In the genomic region with DNA sequence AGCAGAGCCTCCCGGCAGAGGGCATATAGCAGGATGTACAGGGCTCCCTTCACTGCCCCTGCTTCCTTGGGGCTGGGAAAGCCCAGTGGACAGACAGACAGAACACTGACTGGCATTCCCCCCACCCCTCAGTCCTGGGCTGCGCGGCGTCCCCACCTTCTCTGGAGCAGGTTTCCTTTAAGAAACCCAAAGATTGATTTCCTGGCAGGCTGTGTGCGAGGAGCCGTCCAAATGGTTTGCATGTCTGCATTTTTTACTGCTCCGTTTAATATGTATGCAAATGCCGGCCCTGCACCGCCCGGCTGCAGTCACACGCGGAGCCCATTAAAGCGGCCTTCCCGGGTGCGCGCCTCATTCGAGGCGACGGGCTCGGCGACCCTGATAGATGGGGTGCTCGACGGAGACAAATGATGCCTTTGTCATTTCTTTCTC, we compare ENCODE assay signal across 9 mouse cellular contexts. TPM values are rescaled to one million over a fixed set of nuclear protein-coding genes. Genes with fewer than 3 reads are reported as not detected.
DNase-seq lines count a peak whose midpoint lies in the region; ATAC-seq and TF ChIP-seq lines count a peak whose summit lies in the region.
"Had no signal": no experiment of that assay in that cellular context is flagged by ENCODE, and none has a peak within 500 bp of the region (broad histone marks: within the 10 kb centered on the region; RNA-seq: fewer than 3 reads in every experiment).

No protein-coding gene starts in this region.

- peaks cover 36% of the 10 kb centered on the region for H3K4me1 ChIP-seq in lung, embryonic 14.5 days (ENCODE audit: insufficient read depth)
- peaks cover 78% of the 10 kb centered on the region for H3K4me1 ChIP-seq in hindbrain, embryonic 10.5 days (replicated peaks)
- H3K4me1 ChIP-seq in stomach, embryonic 14.5 days (ENCODE audit: control insufficient read depth, insufficient read depth, low read length): peaks cover 35% of the 10 kb centered on the region

- TF ChIP-seq CTCF in lung, embryonic 14.5 days (IDR thresholded peaks at IDR 0.05; ENCODE audit: low read depth): no peak

- H3K9me3 ChIP-seq in lung, embryonic 14.5 days (ENCODE audit: low read depth, low read length): no peaks in the 10 kb centered on the region
- H3K9me3 ChIP-seq in hindbrain, embryonic 10.5 days: no peaks in the 10 kb centered on the region
- no peaks in the 10 kb centered on the region for H3K9me3 ChIP-seq in stomach, embryonic 14.5 days (ENCODE audit: control insufficient read depth, low read depth, low read length)

- 16% methylated on average over 23 of the region's 23 CpGs for WGBS in lung, embryonic 14.5 days
- 16% methylated on average over 23 of the region's 23 CpGs for WGBS in hindbrain, embryonic 10.5 days
- 8% methylated on average over 23 of the region's 23 CpGs for WGBS in stomach, embryonic 14.5 days

- no peak overlapping the region for H3K4me3 ChIP-seq in lung, embryonic 14.5 days (ENCODE audit: low read depth, low read length)
- peak overlapping the region; percentile 20; the same call in 1 of the 2 replicates for H3K4me3 ChIP-seq in hindbrain, embryonic 10.5 days
- no peak overlapping the region for H3K4me3 ChIP-seq in stomach, embryonic 14.5 days (ENCODE audit: low read depth, low read length)

- H3K36me3 ChIP-seq in lung, embryonic 14.5 days (ENCODE audit: insufficient read depth): no peaks in the 10 kb centered on the region
- no peaks in the 10 kb centered on the region for H3K36me3 ChIP-seq in hindbrain, embryonic 10.5 days
- H3K36me3 ChIP-seq in stomach, embryonic 14.5 days (ENCODE audit: control insufficient read depth, insufficient read depth, low read length): no peaks in the 10 kb centered on the region

- peak overlapping the region; percentile 33; the same call in 1 of the 2 replicates for H3K9ac ChIP-seq in lung, embryonic 14.5 days
- H3K9ac ChIP-seq in stomach, embryonic 14.5 days (replicated peaks; ENCODE audit: low read depth, low read length): no peak overlapping the region

- peak overlapping the region; percentile 46 for H3K4me2 ChIP-seq in lung, embryonic 14.5 days
- peak overlapping the region; percentile 28 for H3K4me2 ChIP-seq in stomach, embryonic 14.5 days (replicated peaks; ENCODE audit: low read depth, low read length)

- peak overlapping the region; percentile 50 for H3K27ac ChIP-seq in lung, embryonic 14.5 days (ENCODE audit: low read depth)
- H3K27ac ChIP-seq in hindbrain, embryonic 10.5 days: peak overlapping the region; percentile 89
- H3K27ac ChIP-seq in stomach, embryonic 14.5 days (ENCODE audit: low read length): 0 out of 2 replicates have a peak overlapping the region, but pooled peaks have one; percentile 10

- ATAC-seq in lung, embryonic 14.5 days (ENCODE audit: insufficient read depth): no peak
- no peak for ATAC-seq in stomach, embryonic 14.5 days (ENCODE audit: insufficient number of reproducible peaks, insufficient read depth, low FRiP score, low read depth)

- no peaks in the 10 kb centered on the region for H3K27me3 ChIP-seq in lung, embryonic 14.5 days (ENCODE audit: insufficient read depth, low read length)
- peaks cover 37% of the 10 kb centered on the region for H3K27me3 ChIP-seq in hindbrain, embryonic 10.5 days (ENCODE audit: insufficient read depth, poor library complexity, severe bottlenecking)
- no peaks in the 10 kb centered on the region for H3K27me3 ChIP-seq in stomach, embryonic 14.5 days (ENCODE audit: control insufficient read depth, insufficient read depth, low read length)

- peak; percentile 61 for DNase-seq in lung, embryonic 14.5 days
- no peak for DNase-seq in lung, postnatal 4 days
- DNase-seq in hindbrain, embryonic 10.5 days (ENCODE audit: low spot score): peak; percentile 47
- DNase-seq in kidney, postnatal 4 days: peak; percentile 60 to 73
- DNase-seq in adipocyte (ENCODE audit: low spot score): no peak
- DNase-seq in gastrocnemius, postnatal 10 days: no peak
- DNase-seq in frontal cortex, postnatal 25 days (ENCODE audit: low spot score in 2 of 2): no peak
- DNase-seq: right cerebral cortex, adult 18-20 months had no signal

RNA-seq across cellular contexts. Expression of a gene that starts 11.8 kb away (rescaled TPM):
- 0.95 and 1.5 TPM in 2 replicates for polyA plus RNA-seq in lung, embryonic 14.5 days (2014; fragmentation: Nextera tagmentation; extraction: Ambion mirVana)
- 0.33 and 0.47 TPM in 2 replicates for polyA plus RNA-seq in hindbrain, embryonic 10.5 days (2016; fragmentation: Nextera tagmentation; extraction: Ambion mirVana)
- 1.2 and 2.1 TPM in 2 replicates for polyA plus RNA-seq in stomach, embryonic 14.5 days (2014; fragmentation: Nextera tagmentation; extraction: Ambion mirVana)
- total RNA-seq in gastrocnemius, postnatal 10 days (2021): 1 to 10 TPM; 5.3 to 5.9 TPM

Comparison
In these comparisons a context has a peak if more than half of its experiments do, and no peak if none do; other contexts are left out.
1. DNase-seq: peak in lung, embryonic 14.5 days (single experiment), hindbrain, embryonic 10.5 days (single experiment) and kidney, postnatal 4 days (2 of 2); none in lung, postnatal 4 days (0 of 2), adipocyte (single experiment), gastrocnemius, postnatal 10 days (single experiment) and frontal cortex, postnatal 25 days (0 of 2).
2. H3K27ac ChIP-seq: peak in every context shown above with its lines; median percentile 89 in hindbrain, embryonic 10.5 days; 50 in lung, embryonic 14.5 days; 10 in stomach, embryonic 14.5 days.